Mouse (Mus musculus) ES-E14 (cell line): ENCODE measurements around the gene Zfp174.

ENCODE experiments used
- CHD2 ChIP-seq: IDR thresholded peaks from 2 replicates; pipeline ENCODE4 v1.6.1; 2014; ENCODE audit warnings: mild to moderate bottlenecking, low read depth, low read length, inconsistent platforms
- HCFC1 ChIP-seq: IDR thresholded peaks from 2 replicates; pipeline ENCODE4 v1.6.1; 2012; ENCODE audit warnings: low read length, inconsistent platforms, borderline replicate concordance; ENCODE audit not compliant: insufficient read depth
- MAFK ChIP-seq: IDR thresholded peaks from 2 replicates; pipeline ENCODE4 v1.6.1; 2014; ENCODE audit warnings: mild to moderate bottlenecking, low read depth, low read length, inconsistent platforms; ENCODE audit not compliant: insufficient read depth
- ZC3H11A ChIP-seq: IDR thresholded peaks from 2 replicates; pipeline ENCODE4 v1.6.1; 2012; ENCODE audit warnings: low read depth, mild to moderate bottlenecking, inconsistent platforms, low read length, borderline replicate concordance
- ZNF384 ChIP-seq: IDR thresholded peaks from 2 replicates; pipeline ENCODE4 v1.6.1; 2012; ENCODE audit warnings: low read depth, low read length, inconsistent platforms

DNA sequence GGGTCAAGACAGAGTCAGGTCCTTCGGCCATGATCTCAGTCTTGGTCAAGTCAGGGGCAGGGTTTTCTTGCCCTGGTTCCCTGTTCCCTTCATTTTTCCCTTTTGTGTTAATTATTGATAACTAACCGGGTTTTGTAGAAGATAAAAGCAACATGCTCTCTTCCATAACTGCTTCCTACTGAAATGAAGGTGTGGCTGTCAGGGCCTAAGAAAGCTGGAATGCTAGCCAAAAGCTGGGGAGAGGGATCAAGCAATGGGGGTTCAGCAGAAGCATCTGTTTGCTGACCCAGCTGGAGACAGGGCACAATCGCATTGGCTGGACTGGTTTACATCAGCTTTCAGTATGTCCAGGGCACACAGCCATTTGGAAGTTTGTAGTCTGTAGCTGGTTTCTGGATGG lies 38.9 kb upstream of the Zfp174 start:
- no peak for TF ChIP-seq MAFK
- no peak for TF ChIP-seq HCFC1
- TF ChIP-seq ZC3H11A, result no peak
- no peak for TF ChIP-seq ZNF384
- no peak for TF ChIP-seq CHD2
